Mouse (Mus musculus): ENCODE measurements around the gene H2al1d. TPM values are rescaled to one million over a fixed set of nuclear protein-coding genes. Genes with fewer than 3 reads are reported as not detected.
"Not testable (repeated sequence)": the region's sequence is repeated elsewhere in the genome, so short reads cannot be mapped to it uniquely, and the experiment has no call there.

Gene H2al1d
- total and polyA plus RNA-seq, 3 experiments = not detected

DNA sequence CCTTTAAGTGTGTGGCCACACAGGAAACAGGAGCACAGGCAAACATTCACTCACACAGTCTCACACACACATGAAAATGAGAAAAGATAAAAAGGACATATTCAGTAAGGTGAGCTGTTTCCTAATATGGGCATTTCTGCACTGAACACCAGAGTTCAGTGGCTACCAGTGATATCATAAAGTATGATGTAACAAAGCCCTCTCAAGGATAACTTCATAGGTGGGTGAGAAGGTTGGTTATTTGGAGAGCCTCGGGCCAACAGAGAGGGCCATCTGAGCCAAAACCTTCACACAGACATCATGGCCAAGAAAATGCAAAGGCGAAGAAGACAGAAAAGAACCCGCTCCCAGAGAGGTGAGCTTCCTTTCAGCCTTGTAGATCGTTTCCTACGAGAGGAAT, 15.7 kb downstream of the H2al1d start, which contains the start of gene H2al1i:
Gene H2al1i, plus strand, starts transcription at position 301 of the 400 bp plus-strand sequence.
- H3K4me2 ChIP-seq (ENCODE audit: insufficient read depth, low read depth, poor library complexity, severe bottlenecking); H3K4me1 ChIP-seq (ENCODE audit: control insufficient read depth in 1 of 2, insufficient read depth in 2 of 2); H3K79me2 ChIP-seq (replicated peaks; ENCODE audit: control insufficient read depth, extremely low read depth, insufficient read depth, poor library complexity, severe bottlenecking); in situ Hi-C loops (cut with MboI; ENCODE audit: low pct_ligation_motif_present, low pct_unique_long_range_greater_than_20kb, low sequenced_read_pairs); DNase-seq (ENCODE audit: extremely low read depth); H3K36me3 ChIP-seq (replicated peaks in 1 of 2; ENCODE audit: control insufficient read depth in 1 of 2, insufficient read depth in 1 of 2, low read length in 1 of 2); dilution Hi-C loops (cut with MboI; ENCODE audit: extremely low pct_ligation_motif_present, extremely low pct_unique_long_range_greater_than_20kb, low sequenced_read_pairs); H3K9ac ChIP-seq (ENCODE audit: insufficient read depth, low read depth); H3K27ac ChIP-seq (ENCODE audit: insufficient read depth, low read depth); H3K27me3 ChIP-seq (replicated peaks); H3K4me3 ChIP-seq (replicated peaks in 1 of 3; ENCODE audit: low read depth in 2 of 3, low read length in 2 of 3, poor library complexity in 1 of 3); H3K9me3 ChIP-seq (replicated peaks; ENCODE audit: low read length): not testable (repeated sequence)

DNA sequence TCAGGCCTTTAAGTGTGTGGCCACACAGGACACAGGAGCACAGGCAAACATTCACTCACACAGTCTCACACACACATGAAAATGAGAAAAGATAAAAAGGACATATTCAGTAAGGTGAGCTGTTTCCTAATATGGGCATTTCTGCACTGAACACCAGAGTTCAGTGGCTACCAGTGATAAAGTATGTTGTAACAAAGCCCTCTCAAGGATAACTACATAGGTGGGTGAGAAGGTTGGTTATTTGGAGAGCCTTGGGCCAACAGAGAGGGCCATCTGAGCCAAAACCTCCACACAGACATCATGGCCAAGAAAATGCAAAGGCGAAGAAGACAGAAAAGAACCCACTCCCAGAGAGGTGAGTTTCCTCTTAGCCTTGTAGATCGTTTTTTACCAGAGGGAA, 18.9 kb downstream of the H2al1d start, which contains the start of gene H2al1j:
Gene H2al1j, plus strand, starts transcription at position 301 of the 400 bp plus-strand sequence.
- H3K27ac ChIP-seq (ENCODE audit: insufficient read depth, low read depth); H3K36me3 ChIP-seq (replicated peaks in 1 of 2; ENCODE audit: control insufficient read depth in 1 of 2, insufficient read depth in 1 of 2, low read length in 1 of 2); H3K79me2 ChIP-seq (replicated peaks; ENCODE audit: control insufficient read depth, extremely low read depth, insufficient read depth, poor library complexity, severe bottlenecking); H3K4me1 ChIP-seq (ENCODE audit: control insufficient read depth in 1 of 2, insufficient read depth in 2 of 2); H3K27me3 ChIP-seq (replicated peaks); in situ Hi-C loops (cut with MboI; ENCODE audit: low pct_ligation_motif_present, low pct_unique_long_range_greater_than_20kb, low sequenced_read_pairs); H3K9ac ChIP-seq (ENCODE audit: insufficient read depth, low read depth); dilution Hi-C loops (cut with MboI; ENCODE audit: extremely low pct_ligation_motif_present, extremely low pct_unique_long_range_greater_than_20kb, low sequenced_read_pairs); DNase-seq (ENCODE audit: extremely low read depth); H3K4me3 ChIP-seq (replicated peaks in 1 of 3; ENCODE audit: low read depth in 2 of 3, low read length in 2 of 3, poor library complexity in 1 of 3); H3K9me3 ChIP-seq (replicated peaks; ENCODE audit: low read length); H3K4me2 ChIP-seq (ENCODE audit: insufficient read depth, low read depth, poor library complexity, severe bottlenecking): not testable (repeated sequence)

DNA sequence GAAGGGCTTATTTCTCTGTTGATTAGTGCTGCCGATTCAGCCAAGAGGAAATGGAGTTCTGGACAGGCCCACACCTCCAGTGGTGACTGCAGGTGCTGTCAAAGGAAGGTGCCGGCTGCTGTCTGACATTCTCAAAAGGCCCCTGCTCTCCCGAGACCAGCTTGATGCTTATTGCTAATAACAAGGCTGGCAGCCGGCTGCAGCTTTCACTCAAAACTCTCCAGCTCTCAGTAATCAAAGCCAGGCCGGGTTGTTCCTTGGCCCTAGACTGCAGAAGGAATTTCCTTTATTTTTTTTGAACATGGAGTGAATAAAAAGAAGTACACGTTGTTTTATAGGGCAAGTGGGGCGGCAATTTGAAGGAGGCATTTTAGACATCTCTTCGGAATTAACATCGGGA, 37.1 kb downstream of the H2al1d start:
- no peaks in the 10 kb centered on the region for H3K9me3 ChIP-seq (replicated peaks; ENCODE audit: low read length)
- H3K4me3 ChIP-seq (replicated peaks in 1 of 3; ENCODE audit: low read depth in 2 of 3, low read length in 2 of 3, poor library complexity in 1 of 3) = no peak overlapping the region
- no peak overlapping the region for H3K27ac ChIP-seq (ENCODE audit: insufficient read depth, low read depth)
- H3K27me3 ChIP-seq (replicated peaks) = no peaks in the 10 kb centered on the region
- no peaks in the 10 kb centered on the region for H3K4me1 ChIP-seq (ENCODE audit: control insufficient read depth in 1 of 2, insufficient read depth in 2 of 2)
- dilution Hi-C loops (cut with MboI; ENCODE audit: extremely low pct_ligation_motif_present, extremely low pct_unique_long_range_greater_than_20kb, low sequenced_read_pairs) (no loop called here), in situ Hi-C loops (cut with MboI; ENCODE audit: low pct_ligation_motif_present, low pct_unique_long_range_greater_than_20kb, low sequenced_read_pairs) (no loop called here)
- H3K79me2 ChIP-seq (replicated peaks; ENCODE audit: control insufficient read depth, extremely low read depth, insufficient read depth, poor library complexity, severe bottlenecking) = no peaks in the 10 kb centered on the region
- TF ChIP-seq MAFK (IDR thresholded peaks at IDR 0.05; ENCODE audit: insufficient replicate concordance, low read length) = no peak
- H3K9ac ChIP-seq (ENCODE audit: insufficient read depth, low read depth) = no peak overlapping the region
- no peak overlapping the region for H3K4me2 ChIP-seq (ENCODE audit: insufficient read depth, low read depth, poor library complexity, severe bottlenecking)
- H3K36me3 ChIP-seq (replicated peaks in 1 of 2; ENCODE audit: control insufficient read depth in 1 of 2, insufficient read depth in 1 of 2, low read length in 1 of 2) = no peaks in the 10 kb centered on the region
- DNase-seq (ENCODE audit: extremely low read depth) = no peak

DNA sequence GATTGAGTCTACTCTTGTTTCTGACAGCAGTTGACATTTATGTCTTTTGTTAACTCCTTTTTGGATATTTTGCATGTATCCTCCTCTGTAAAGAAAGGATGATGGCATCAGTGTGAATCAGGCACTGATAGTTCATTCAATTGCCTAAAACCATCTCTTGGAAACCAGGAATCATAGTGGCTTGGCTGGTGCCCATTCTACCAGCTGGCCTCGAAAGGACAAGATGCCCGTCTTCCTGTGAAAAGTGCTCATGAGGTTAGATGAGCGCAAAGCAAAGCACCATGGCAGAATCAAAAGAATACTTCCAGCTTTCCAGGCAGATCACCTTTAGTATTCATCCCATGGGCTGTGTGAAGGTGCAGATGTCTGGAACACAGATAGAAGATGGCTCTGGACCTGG, 38.1 kb downstream of the H2al1d start:
- Histone ChIP-seq H3K36me3 (replicated peaks in 1 of 2; ENCODE audit: control insufficient read depth in 1 of 2, insufficient read depth in 1 of 2, low read length in 1 of 2) (no peaks in the 10 kb centered on the region), H3K9me3 (replicated peaks; ENCODE audit: low read length) (no peaks in the 10 kb centered on the region), H3K27ac (ENCODE audit: insufficient read depth, low read depth) (no peak overlapping the region), H3K79me2 (replicated peaks; ENCODE audit: control insufficient read depth, extremely low read depth, insufficient read depth, poor library complexity, severe bottlenecking) (no peaks in the 10 kb centered on the region), H3K4me1 (ENCODE audit: control insufficient read depth in 1 of 2, insufficient read depth in 2 of 2) (no peaks in the 10 kb centered on the region), H3K9ac (ENCODE audit: insufficient read depth, low read depth) (no peak overlapping the region), H3K4me3 (replicated peaks in 1 of 3; ENCODE audit: low read depth in 2 of 3, low read length in 2 of 3, poor library complexity in 1 of 3) (no peak overlapping the region), H3K27me3 (replicated peaks) (no peaks in the 10 kb centered on the region), H3K4me2 (ENCODE audit: insufficient read depth, low read depth, poor library complexity, severe bottlenecking) (no peak overlapping the region)
- in situ Hi-C loops (cut with MboI; ENCODE audit: low pct_ligation_motif_present, low pct_unique_long_range_greater_than_20kb, low sequenced_read_pairs) (no loop called here), dilution Hi-C loops (cut with MboI; ENCODE audit: extremely low pct_ligation_motif_present, extremely low pct_unique_long_range_greater_than_20kb, low sequenced_read_pairs) (no loop called here)
- DNase-seq (ENCODE audit: extremely low read depth) = no peak
- TF ChIP-seq SIN3A (IDR thresholded peaks at IDR 0.05; ENCODE audit: low read length) (no peak), POLR2AphosphoS2 (IDR thresholded peaks at IDR 0.05; ENCODE audit: low read depth, low read length) (no peak), ETS1 (conservative IDR thresholded peaks at IDR 0.05; ENCODE audit: low read depth, low read length) (no peak), JUN (IDR thresholded peaks at IDR 0.05; ENCODE audit: insufficient read depth, low read depth, low read length) (no peak), POLR2A (IDR thresholded peaks at IDR 0.05; ENCODE audit: low read depth, low read length) (no peak), CHD1 (IDR thresholded peaks at IDR 0.05; ENCODE audit: low read depth, low read length) (no peak)

Other genes with a start within 250 kb of the H2al1d start
- not detected in 2 replicates for gene H2al1a, start 9.6 kb upstream of the H2al1d start, total RNA-seq (2012; rRNA removed)
- gene H2al1a, start 9.6 kb upstream of the H2al1d start, total RNA-seq (2014; rRNA removed) = not detected in 2 replicates
- not detected in 2 replicates for gene H2al1a, start 9.6 kb upstream of the H2al1d start, polyA plus RNA-seq (2012; ENCODE audit: insufficient read length, low read depth)
- gene H2al1b, start 6.4 kb upstream of the H2al1d start, total RNA-seq (2012; rRNA removed) = not detected in 2 replicates
- gene H2al1b, start 6.4 kb upstream of the H2al1d start, total RNA-seq (2014; rRNA removed) = not detected in 2 replicates
- not detected in 2 replicates for gene H2al1b, start 6.4 kb upstream of the H2al1d start, polyA plus RNA-seq (2012; ENCODE audit: insufficient read length, low read depth)
- not detected in 2 replicates for gene H2al1c, start 3.2 kb upstream of the H2al1d start, total RNA-seq (2012; rRNA removed)
- gene H2al1c, start 3.2 kb upstream of the H2al1d start, total RNA-seq (2014; rRNA removed) = not detected in 2 replicates
- gene H2al1c, start 3.2 kb upstream of the H2al1d start, polyA plus RNA-seq (2012; ENCODE audit: insufficient read length, low read depth) = not detected in 2 replicates
- gene H2al1e, start 3.1 kb downstream of the H2al1d start, total RNA-seq (2012; rRNA removed) = not detected in 2 replicates
- gene H2al1e, start 3.1 kb downstream of the H2al1d start, total RNA-seq (2014; rRNA removed) = not detected in 2 replicates
- not detected in 2 replicates for gene H2al1e, start 3.1 kb downstream of the H2al1d start, polyA plus RNA-seq (2012; ENCODE audit: insufficient read length, low read depth)
- gene H2al1f, start 6.3 kb downstream of the H2al1d start, total RNA-seq (2012; rRNA removed) = not detected in 2 replicates
- not detected in 2 replicates for gene H2al1f, start 6.3 kb downstream of the H2al1d start, total RNA-seq (2014; rRNA removed)
- gene H2al1f, start 6.3 kb downstream of the H2al1d start, polyA plus RNA-seq (2012; ENCODE audit: insufficient read length, low read depth) = not detected in 2 replicates
- not detected in 2 replicates for gene H2al1g, start 9.4 kb downstream of the H2al1d start, total RNA-seq (2012; rRNA removed)
- gene H2al1g, start 9.4 kb downstream of the H2al1d start, total RNA-seq (2014; rRNA removed) = not detected in 2 replicates
- gene H2al1g, start 9.4 kb downstream of the H2al1d start, polyA plus RNA-seq (2012; ENCODE audit: insufficient read length, low read depth) = not detected in 2 replicates
- gene H2al1h, start 12.7 kb downstream of the H2al1d start, total RNA-seq (2012; rRNA removed) = not detected in 2 replicates
- gene H2al1h, start 12.7 kb downstream of the H2al1d start, total RNA-seq (2014; rRNA removed) = not detected in 2 replicates
- not detected in 2 replicates for gene H2al1h, start 12.7 kb downstream of the H2al1d start, polyA plus RNA-seq (2012; ENCODE audit: insufficient read length, low read depth)
- gene H2al1i, start 15.8 kb downstream of the H2al1d start, total RNA-seq (2012; rRNA removed) = not detected in 2 replicates
- not detected in 2 replicates for gene H2al1i, start 15.8 kb downstream of the H2al1d start, total RNA-seq (2014; rRNA removed)
- not detected in 2 replicates for gene H2al1i, start 15.8 kb downstream of the H2al1d start, polyA plus RNA-seq (2012; ENCODE audit: insufficient read length, low read depth)
- not detected in 2 replicates for gene H2al1j, start 19.0 kb downstream of the H2al1d start, total RNA-seq (2012; rRNA removed)
- gene H2al1j, start 19.0 kb downstream of the H2al1d start, total RNA-seq (2014; rRNA removed) = not detected in 2 replicates
- gene H2al1j, start 19.0 kb downstream of the H2al1d start, polyA plus RNA-seq (2012; ENCODE audit: insufficient read length, low read depth) = not detected in 2 replicates